Mouse (Mus musculus) kidney, embryonic 16.5 days (tissue): Measurements from ENCODE around the gene Afg1l. TPM values are rescaled to one million over a fixed set of nuclear protein-coding genes. Genes with fewer than 3 reads are reported as not detected.
A peak's percentile ranks its signal among the peaks of the same experiment; 100 is the strongest.

Experiments used
- ATAC-seq: fragments of 200-750 bp; cut with Nextera tagmentation; 2 replicates; pipeline ENCODE4 v1.8.0; 2017; ENCODE audit warnings: moderate TSS enrichment; ENCODE audit not compliant: low FRiP score, low TSS enrichment
- H3K27ac ChIP-seq: fragments of 300-500 bp; sonication (generic); 2 replicates; pipeline ENCODE4 v1.5.1; 2014; ENCODE audit warnings: low read length
- H3K27me3 ChIP-seq: fragments of 300-500 bp; sonication (generic); 2 replicates; pipeline ENCODE4 v1.6.1; 2014; ENCODE audit warnings: low read length, control low read depth, mixed read lengths; ENCODE audit not compliant: insufficient read depth
- H3K36me3 ChIP-seq: fragments of 300-500 bp; sonication (generic); 2 replicates; pipeline ENCODE4 v1.6.1; 2014; ENCODE audit warnings: low read length, control low read depth, mixed read lengths; ENCODE audit not compliant: insufficient read depth
- H3K4me1 ChIP-seq: fragments of 300-500 bp; sonication (generic); 2 replicates; pipeline ENCODE4 v1.6.1; 2014; ENCODE audit warnings: low read length, control low read depth, mixed read lengths; ENCODE audit not compliant: insufficient read depth
- H3K4me2 ChIP-seq: fragments of 300-500 bp; sonication (generic); replicated peaks from 2 replicates; pipeline ENCODE4 v1.6.1; 2014; ENCODE audit warnings: low read depth, low read length
- H3K4me3 ChIP-seq: fragments of 300-500 bp; sonication (generic); 2 replicates; pipeline ENCODE4 v1.5.1; 2014; ENCODE audit warnings: mild to moderate bottlenecking, low read length
- H3K9ac ChIP-seq: fragments of 300-500 bp; sonication (generic); replicated peaks from 2 replicates; pipeline ENCODE4 v1.6.1; 2014; ENCODE audit warnings: low read length
- H3K9me3 ChIP-seq: fragments of 300-500 bp; sonication (generic); 2 replicates; pipeline ENCODE4 v1.6.1; 2016; ENCODE audit warnings: low read length, control low read depth
- WGBS: fragments of 180-500 bp; shearing (Covaris S2); extraction: QIAGEN DNeasy Blood & Tissue Kit; methylation state at CpG from one replicate; pipeline ENCODE4 v1.1.7; 2014; 5-methylcytosine and 5-hydroxymethylcytosine counted together
- polyA plus RNA-seq: library from polyadenylated mRNA; unstranded; fragments of >200 nt; fragmentation: Nextera tagmentation; extraction: Ambion mirVana; gene quantifications from 2 replicates; pipeline ENCODE4 v1.2.1, GENCODE M21; 2015

Gene Afg1l
- polyA plus RNA-seq, 1 experiment from 2014 or later, result 9.9 TPM

DNA sequence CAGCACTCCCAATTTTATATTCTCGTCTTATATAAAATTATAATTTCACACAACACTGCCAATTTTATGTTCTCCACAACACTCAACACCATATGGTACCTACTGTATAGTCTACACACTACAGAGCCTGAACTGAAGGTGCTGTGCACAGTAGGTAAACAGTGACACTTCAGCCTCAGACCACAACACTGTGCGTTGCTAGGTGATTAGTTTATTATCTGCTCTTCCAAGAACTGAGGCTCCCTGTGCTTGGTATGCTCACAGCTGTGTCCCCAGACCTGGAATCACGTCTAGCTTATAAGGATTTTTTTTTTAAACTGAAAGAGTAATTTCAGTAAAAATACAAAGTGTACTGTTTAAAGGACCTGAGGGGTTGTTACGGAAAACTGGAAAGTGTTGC is 2.4 kb upstream of the Afg1l start:
- no peaks in the 10 kb centered on the region for H3K9me3 ChIP-seq
- H3K4me1 ChIP-seq, result peaks cover 11% of the 10 kb centered on the region
- WGBS, result 73% methylated on average over 4 of the region's 4 CpGs
- no peaks in the 10 kb centered on the region for H3K27me3 ChIP-seq
- H3K27ac ChIP-seq, result no peak overlapping the region
- H3K9ac ChIP-seq, result no peak overlapping the region
- H3K36me3 ChIP-seq, result no peaks in the 10 kb centered on the region
- no peak for ATAC-seq
- H3K4me2 ChIP-seq, result no peak overlapping the region
- no peak overlapping the region for H3K4me3 ChIP-seq

DNA sequence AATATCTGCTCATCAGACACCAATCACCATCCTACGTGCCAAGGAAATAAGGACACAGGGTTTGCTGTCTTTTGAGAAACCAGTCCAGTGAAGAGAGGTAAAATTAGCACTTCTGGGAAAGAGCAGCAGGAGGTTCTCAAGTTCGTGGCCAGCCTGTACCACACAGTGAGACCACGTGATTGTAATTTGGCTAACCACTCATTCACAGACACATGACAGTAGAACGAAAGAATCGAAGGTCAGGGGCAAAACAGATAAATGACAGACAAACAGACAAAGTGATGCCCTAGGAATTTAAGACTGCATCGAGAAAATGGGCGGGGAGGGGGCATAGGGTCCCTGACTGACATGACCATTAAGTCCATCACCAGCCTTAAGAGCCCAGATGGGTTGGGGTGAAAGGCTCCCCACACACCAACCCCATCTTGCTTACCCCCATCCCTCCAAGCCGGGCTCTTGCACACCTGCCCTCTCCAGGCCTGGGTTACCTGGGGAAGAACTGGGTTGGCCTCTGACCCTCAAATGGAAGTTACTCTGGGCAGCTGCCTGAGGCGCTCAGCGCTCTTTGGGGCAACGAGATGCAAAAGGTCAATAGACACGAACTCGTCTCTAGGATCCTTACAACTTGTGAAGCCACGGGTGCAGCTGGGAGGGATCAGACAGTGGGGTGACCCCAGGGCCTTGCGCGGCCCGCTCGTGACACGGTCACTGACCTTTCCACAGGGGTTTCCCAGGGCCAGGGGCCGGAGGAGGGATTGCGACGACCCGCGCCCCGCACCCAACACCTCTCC is 620 bp downstream of the Afg1l start:
- Histone ChIP-seq H3K27me3 (no peaks in the 10 kb centered on the region), H3K9ac (peak overlapping the region; percentile 94), H3K4me3 (peak overlapping the region; percentile 87), H3K9me3 (no peaks in the 10 kb centered on the region), H3K36me3 (peaks cover 4% of the 10 kb centered on the region; the same call in 1 of the 2 replicates), H3K27ac (peak overlapping the region; percentile 97), H3K4me2 (peak overlapping the region; percentile 91), H3K4me1 (peaks cover 11% of the 10 kb centered on the region)
- peak; percentile 47 for ATAC-seq
- WGBS, result 11% methylated on average over 25 of the region's 25 CpGs

DNA sequence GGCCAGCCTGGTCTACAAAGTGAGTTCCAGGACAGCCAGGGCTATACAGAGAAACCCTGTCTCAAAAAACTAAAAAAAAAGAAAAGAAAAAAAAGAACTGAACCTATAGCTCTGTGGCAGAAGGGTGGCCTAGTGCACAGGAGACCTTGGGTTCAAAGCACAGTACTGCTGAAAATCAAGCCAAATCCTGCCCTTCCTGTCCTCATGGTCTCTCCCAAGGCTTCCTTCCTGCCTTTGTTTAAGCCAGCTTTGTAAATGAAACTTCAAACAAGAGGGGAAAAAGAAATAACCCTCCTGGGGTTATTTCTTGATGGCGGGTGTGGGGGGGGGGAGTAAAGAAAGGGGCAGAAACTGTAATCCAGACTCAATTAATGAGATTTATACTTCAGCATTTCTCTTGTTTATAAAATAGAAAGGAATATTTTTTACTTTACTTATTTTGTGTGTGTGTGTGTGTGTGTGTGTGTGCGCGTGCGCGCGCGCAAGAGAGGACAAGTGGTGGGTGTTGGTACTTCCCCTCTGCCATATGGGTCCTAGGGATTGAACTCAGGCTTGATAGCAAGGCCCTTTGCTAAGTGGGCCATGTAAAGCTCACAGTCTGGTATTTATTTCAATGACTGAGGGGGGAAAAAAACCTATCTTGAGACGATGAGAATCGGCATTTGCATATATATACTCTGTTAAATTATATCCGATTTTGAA is 1.4 kb downstream of the Afg1l start:
- H3K9me3 ChIP-seq, result no peaks in the 10 kb centered on the region
- no peak for ATAC-seq
- H3K4me2 ChIP-seq, result peak overlapping the region; percentile 91; the same call in 1 of the 2 replicates
- peaks cover 11% of the 10 kb centered on the region for H3K4me1 ChIP-seq
- no peaks in the 10 kb centered on the region for H3K27me3 ChIP-seq
- 87% methylated on average over 10 of the region's 10 CpGs for WGBS
- H3K4me3 ChIP-seq, result no peak overlapping the region
- H3K9ac ChIP-seq, result no peak overlapping the region
- peak overlapping the region; percentile 97; the same call in 1 of the 2 replicates for H3K27ac ChIP-seq
- peaks cover 4% of the 10 kb centered on the region; the same call in 1 of the 2 replicates for H3K36me3 ChIP-seq

DNA sequence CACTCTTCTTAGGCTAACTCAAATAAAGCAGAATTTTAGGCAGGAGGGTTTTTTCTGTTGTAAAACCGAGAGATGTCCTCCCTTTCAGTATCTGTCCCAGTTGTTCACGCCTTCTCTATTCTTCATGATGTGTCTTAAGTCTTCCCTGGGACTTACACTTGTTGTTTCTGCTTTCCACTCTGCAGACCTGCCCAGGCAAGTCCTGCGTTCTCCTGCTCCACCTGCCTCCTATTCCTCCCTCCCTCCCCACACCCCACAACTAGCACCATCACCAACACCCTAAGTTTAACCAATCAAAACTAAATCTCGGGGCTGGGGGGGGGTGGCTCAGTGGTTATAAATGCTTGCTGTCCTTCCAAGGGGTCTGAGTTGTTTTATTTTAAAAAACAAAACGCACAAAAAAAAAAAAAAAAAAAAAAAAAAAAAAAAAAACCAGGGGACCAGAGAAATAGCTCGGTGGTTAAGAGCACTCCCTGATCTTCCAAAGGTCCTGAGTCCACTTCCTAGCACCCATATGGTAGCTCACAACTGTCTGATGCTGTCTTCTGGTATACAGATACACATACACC is 3.3 kb downstream of the Afg1l start:
- Histone ChIP-seq H3K4me3 (no peak overlapping the region), H3K4me1 (peaks cover 11% of the 10 kb centered on the region), H3K27me3 (no peaks in the 10 kb centered on the region), H3K9me3 (no peaks in the 10 kb centered on the region), H3K36me3 (peaks cover 4% of the 10 kb centered on the region; the same call in 1 of the 2 replicates), H3K27ac (no peak overlapping the region), H3K4me2 (no peak overlapping the region), H3K9ac (no peak overlapping the region)
- no peak for ATAC-seq
- WGBS, result 84% methylated on average over 6 of the region's 6 CpGs

DNA sequence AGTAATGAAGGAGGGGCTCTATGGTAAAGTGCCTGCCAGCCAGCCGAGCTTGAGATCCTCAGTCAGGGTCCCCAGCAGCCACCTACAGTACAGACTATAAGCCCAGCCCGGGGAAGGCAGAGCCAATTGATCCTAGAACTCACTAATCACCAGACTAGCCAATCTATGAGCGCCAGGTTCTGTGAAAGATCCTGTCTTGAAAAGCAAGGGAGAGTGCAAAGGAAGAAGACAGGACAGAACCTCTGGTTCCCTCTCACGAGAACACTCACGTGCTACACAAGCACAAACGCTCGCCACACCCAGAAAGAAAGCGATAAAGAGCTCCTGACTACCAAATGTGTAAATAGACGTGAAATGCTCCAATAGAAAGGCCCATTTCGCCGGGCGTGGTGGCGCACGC is 13.6 kb downstream of the Afg1l start:
- Histone ChIP-seq H3K4me2 (no peak overlapping the region), H3K27ac (no peak overlapping the region), H3K36me3 (peaks cover 2% of the 10 kb centered on the region), H3K27me3 (no peaks in the 10 kb centered on the region), H3K9ac (no peak overlapping the region), H3K9me3 (no peaks in the 10 kb centered on the region), H3K4me1 (peaks cover 9% of the 10 kb centered on the region; the same call in 1 of the 2 replicates), H3K4me3 (no peak overlapping the region)
- WGBS, result 78% methylated on average over 14 of the region's 14 CpGs
- no peak for ATAC-seq

DNA sequence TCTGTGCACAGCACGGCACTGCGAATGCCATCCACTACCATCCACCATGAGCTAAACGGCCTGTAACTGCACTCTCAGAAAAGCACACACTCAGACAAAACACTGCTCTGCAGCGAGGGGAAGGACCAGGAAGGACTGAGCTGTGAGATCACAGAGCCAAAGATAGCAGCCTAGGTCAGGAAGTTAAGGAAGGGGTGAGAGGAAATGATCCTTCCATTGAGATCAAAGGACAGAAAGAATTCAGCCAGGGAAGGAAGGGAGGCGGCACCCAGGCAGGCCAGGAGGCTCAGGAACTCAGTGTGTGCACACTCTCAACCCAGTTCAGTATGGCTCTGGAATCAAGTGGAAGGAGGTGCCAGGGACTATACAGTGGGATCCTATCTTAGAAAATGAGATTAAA is 14.1 kb downstream of the Afg1l start:
- Histone ChIP-seq H3K4me1 (peaks cover 9% of the 10 kb centered on the region; the same call in 1 of the 2 replicates), H3K9me3 (peaks cover 5% of the 10 kb centered on the region), H3K9ac (0 out of 2 replicates have a peak overlapping the region, but pooled peaks have one; percentile 26), H3K27ac (peak overlapping the region; percentile 50; the same call in 1 of the 2 replicates), H3K27me3 (no peaks in the 10 kb centered on the region), H3K4me3 (no peak overlapping the region), H3K4me2 (no peak overlapping the region), H3K36me3 (peaks cover 6% of the 10 kb centered on the region)
- ATAC-seq, result peak; percentile 83
- 24% methylated on average over 5 of the region's 5 CpGs for WGBS

DNA sequence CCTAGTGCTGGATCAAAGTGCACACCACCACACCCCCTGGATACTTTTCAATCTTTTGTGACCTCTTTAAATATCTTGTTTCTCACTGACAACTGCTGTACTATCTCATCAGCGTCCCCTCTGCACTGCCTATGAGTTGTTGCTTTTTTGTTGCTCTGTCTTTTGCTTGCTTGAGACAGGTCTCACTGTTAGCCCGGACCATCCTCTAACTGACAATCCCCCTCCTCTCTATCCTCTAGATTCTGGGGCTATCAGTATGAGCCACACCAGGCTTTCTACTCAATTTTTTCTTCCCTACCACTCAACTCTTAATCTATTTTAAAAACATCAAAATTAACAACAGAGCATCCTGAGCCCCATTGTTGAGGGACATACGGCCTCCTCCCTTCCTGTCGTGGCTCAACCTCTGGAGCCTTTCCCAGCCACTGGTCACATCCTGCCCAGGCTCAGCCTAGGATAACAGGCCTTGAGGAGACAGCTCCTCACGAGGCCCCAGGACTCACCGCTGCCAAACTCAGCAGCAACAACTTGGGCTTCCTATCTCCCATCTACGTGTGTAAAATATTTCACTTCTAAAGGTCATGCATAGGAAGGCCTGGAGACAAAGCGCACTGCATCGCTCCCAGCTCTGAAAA is 20.7 kb downstream of the Afg1l start:
- Histone ChIP-seq H3K36me3 (peaks cover 16% of the 10 kb centered on the region), H3K9ac (no peak overlapping the region), H3K27me3 (no peaks in the 10 kb centered on the region), H3K4me3 (no peak overlapping the region), H3K4me1 (peaks cover 6% of the 10 kb centered on the region), H3K4me2 (no peak overlapping the region), H3K9me3 (peaks cover 15% of the 10 kb centered on the region), H3K27ac (peak overlapping the region; percentile 64)
- peak; percentile 51; the same call in 1 of the 2 replicates for ATAC-seq
- WGBS, result 54% methylated on average over 9 of the region's 9 CpGs

DNA sequence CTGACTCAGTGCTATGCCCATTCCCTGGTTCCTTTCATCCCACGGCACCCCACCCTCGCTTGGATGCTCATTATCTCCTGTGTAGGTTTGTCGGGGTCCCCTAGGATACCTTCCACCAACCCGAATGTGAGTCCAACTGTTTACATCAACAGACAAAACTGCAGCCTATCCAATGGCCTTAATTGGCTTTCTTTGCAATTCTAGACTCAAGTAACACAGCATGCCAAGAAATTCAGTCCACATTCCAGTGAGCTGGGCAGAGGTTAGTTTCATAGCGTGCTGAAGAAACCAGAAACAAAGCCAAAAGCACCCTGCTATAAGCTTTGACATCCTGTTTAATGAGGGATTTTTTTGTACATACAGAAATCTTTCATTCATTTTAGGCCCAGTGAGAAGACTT is 22.4 kb downstream of the Afg1l start:
- peaks cover 6% of the 10 kb centered on the region for H3K4me1 ChIP-seq
- no peak for ATAC-seq

DNA sequence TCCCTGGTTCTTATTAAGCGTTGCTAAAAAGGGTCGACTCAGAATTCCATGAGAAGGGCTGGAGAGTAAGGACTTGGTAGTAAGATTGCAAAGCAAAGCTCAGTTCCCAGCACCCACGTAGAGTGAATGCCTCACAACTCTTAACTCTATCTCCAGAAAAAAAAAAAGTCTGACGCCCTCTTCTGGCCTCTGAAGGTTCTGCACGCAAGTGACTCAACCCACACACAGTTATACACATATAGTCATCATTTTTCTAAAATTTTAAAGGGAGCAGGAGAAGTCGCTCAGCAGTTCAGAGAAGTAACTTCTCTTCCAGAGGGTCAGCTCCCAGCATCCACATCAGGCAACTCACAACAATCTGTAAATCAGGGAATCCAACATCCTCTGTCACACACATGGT is 23.7 kb downstream of the Afg1l start:
- Histone ChIP-seq H3K4me2 (no peak overlapping the region), H3K27ac (no peak overlapping the region), H3K4me1 (peaks cover 6% of the 10 kb centered on the region), H3K4me3 (no peak overlapping the region), H3K9ac (no peak overlapping the region), H3K36me3 (peaks cover 13% of the 10 kb centered on the region), H3K9me3 (peaks cover 15% of the 10 kb centered on the region), H3K27me3 (no peaks in the 10 kb centered on the region)
- WGBS, result 87% methylated on average over 6 of the region's 6 CpGs
- no peak for ATAC-seq

More for the DNA sequence above, 22.4 kb downstream of the Afg1l start:
- WGBS, result 68% methylated on average over 5 of the region's 5 CpGs
- H3K9me3 ChIP-seq, result peaks cover 15% of the 10 kb centered on the region
- no peak overlapping the region for H3K4me2 ChIP-seq
- H3K36me3 ChIP-seq, result peaks cover 16% of the 10 kb centered on the region
- H3K27me3 ChIP-seq, result no peaks in the 10 kb centered on the region
- no peak overlapping the region for H3K4me3 ChIP-seq
- H3K27ac ChIP-seq, result no peak overlapping the region
- no peak overlapping the region for H3K9ac ChIP-seq
